Mouse (Mus musculus) 416B (cell line): ENCODE data around the gene Olfr1441.

Experiments used
- DNase-seq: peaks from one replicate; pipeline ENCODE4 v3.0.0; 2011; ENCODE audit warnings: low read depth

Olfr1441 gene

GRCm38 (mm10) chr19:12417361-12417760, at the start of gene Olfr1441:
Gene Olfr1441, plus strand, starts transcription at chr19:12417433.
- DNase-seq, result no peak

GRCm38 (mm10) chr19:12373004-12373403, 44.2 kb upstream of the Olfr1441 start:
- no peak for DNase-seq

GRCm38 (mm10) chr19:12374465-12375025, 42.7 kb upstream of the Olfr1441 start:
- no peak for DNase-seq

- DNase-seq, result no peak
These were observed 30.3 kb upstream of the Olfr1441 start, which contains the start of gene Olfr1440 for GRCm38 (mm10) chr19:12386979-12387378. Gene Olfr1440, plus strand, starts transcription at chr19:12387279.

- DNase-seq, result no peak
These were observed 3.5 kb upstream of the Olfr1441 start for GRCm38 (mm10) chr19:12413737-12414136.

GRCm38 (mm10) chr19:12418312-12418711, 1.1 kb downstream of the Olfr1441 start:
- DNase-seq, result no peak

GRCm38 (mm10) chr19:12420555-12420954, 3.3 kb downstream of the Olfr1441 start:
- DNase-seq, result no peak

- peak; percentile 40 for DNase-seq
These were observed 4.4 kb downstream of the Olfr1441 start for GRCm38 (mm10) chr19:12421680-12422079.

GRCm38 (mm10) chr19:12427101-12427500, 9.9 kb downstream of the Olfr1441 start:
- no peak for DNase-seq

GRCm38 (mm10) chr19:12427605-12428004, 10.4 kb downstream of the Olfr1441 start, which contains the start of gene Pfpl:
Gene Pfpl, plus strand, starts transcription at chr19:12427905.
- DNase-seq, result no peak

GRCm38 (mm10) chr19:12433033-12433432, 15.8 kb downstream of the Olfr1441 start:
- DNase-seq, result peak; percentile 69

GRCm38 (mm10) chr19:12435011-12435416, 17.8 kb downstream of the Olfr1441 start:
- DNase-seq, result peak; percentile 40

GRCm38 (mm10) chr19:12435750-12436524, 18.7 kb downstream of the Olfr1441 start:
- DNase-seq, result no peak

GRCm38 (mm10) chr19:12439581-12439980, 22.3 kb downstream of the Olfr1441 start:
- peak; percentile 54 for DNase-seq

- DNase-seq, result peak; percentile 51
These were observed 23.0 kb downstream of the Olfr1441 start for GRCm38 (mm10) chr19:12440103-12440725.

- peak; percentile 67 for DNase-seq
These were observed 25.3 kb downstream of the Olfr1441 start for GRCm38 (mm10) chr19:12442560-12442959.

- peak; percentile 60 for DNase-seq
These were observed 27.8 kb downstream of the Olfr1441 start for GRCm38 (mm10) chr19:12445014-12445413.

- DNase-seq, result no peak
These were observed 40.3 kb downstream of the Olfr1441 start for GRCm38 (mm10) chr19:12457401-12458066.

GRCm38 (mm10) chr19:12459516-12459915, 42.3 kb downstream of the Olfr1441 start:
- no peak for DNase-seq

GRCm38 (mm10) chr19:12460282-12461249, 43.3 kb downstream of the Olfr1441 start, which contains the start of gene Mpeg1:
Gene Mpeg1, plus strand, starts transcription at chr19:12460779.
- DNase-seq, result no peak
